Mouse (Mus musculus) C2C12 (cell line): ENCODE results near the gene Ophn1.

Experiments used
- CTCF ChIP-seq: IDR thresholded peaks from one replicate; pipeline ENCODE4 v1.5.1; 2011; ENCODE audit not compliant: control insufficient read depth, insufficient read depth, insufficient read length
- MAX ChIP-seq: IDR thresholded peaks from one replicate; pipeline ENCODE4 v1.6.1; 2011; ENCODE audit warnings: mild to moderate bottlenecking, control low read depth
- MYOD1 ChIP-seq: IDR thresholded peaks from one replicate; pipeline ENCODE4 v1.6.1; 2011; ENCODE audit warnings: low read depth; ENCODE audit not compliant: control insufficient read depth, insufficient read length

DNA sequence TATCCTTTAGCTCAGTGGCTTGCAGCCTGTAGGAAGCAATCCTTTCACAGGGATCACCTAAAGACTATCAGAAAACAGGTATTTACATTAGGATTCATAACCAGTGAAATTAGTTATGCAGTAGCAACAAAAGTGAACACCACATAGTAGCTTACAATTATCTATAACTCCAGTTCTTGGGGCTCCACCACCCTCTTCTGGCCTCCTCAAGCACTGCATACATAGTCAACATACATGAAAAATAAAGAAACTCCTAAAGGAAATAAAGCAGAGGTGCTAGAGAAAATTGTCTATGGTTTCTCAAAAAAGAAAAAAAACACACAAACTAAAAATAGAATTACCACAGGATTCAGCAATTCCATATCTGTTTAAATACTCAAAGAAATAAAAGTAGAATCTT lies 208.2 kb downstream of the Ophn1 start:
- TF ChIP-seq CTCF: no peak
- TF ChIP-seq MYOD1: no peak
- TF ChIP-seq MAX: no peak
